Mouse (Mus musculus) cerebellum, adult 11-12 months (tissue): Measurements from ENCODE around the gene Hpse.

Source experiments
- DNase-seq: peaks from one replicate; pipeline ENCODE4 v3.0.0; 2022

The Hpse gene

GRCm38 (mm10) chr5:100685631-100686030 lies 33.9 kb downstream of the Hpse start:
- DNase-seq, result no peak

- no peak for DNase-seq
Observed at GRCm38 (mm10) chr5:100680542-100680933, 39.0 kb downstream of the Hpse start.

GRCm38 (mm10) chr5:100679911-100680541 lies 39.5 kb downstream of the Hpse start:
- no peak for DNase-seq

- peak; percentile 73 for DNase-seq
Observed at GRCm38 (mm10) chr5:100674711-100675376, 44.7 kb downstream of the Hpse start, which contains the start of gene Coq2. Coq2 (minus strand) TSS chr5:100675140.

GRCm38 (mm10) chr5:100673745-100674486 lies 45.6 kb downstream of the Hpse start:
- peak; percentile 88 for DNase-seq

- peak; percentile 11 for DNase-seq
Observed at GRCm38 (mm10) chr5:100672403-100672802, 47.1 kb downstream of the Hpse start.

- no peak for DNase-seq
Observed at GRCm38 (mm10) chr5:100671897-100672296, 47.6 kb downstream of the Hpse start.

GRCm38 (mm10) chr5:100671398-100671797 lies 48.1 kb downstream of the Hpse start:
- DNase-seq, result peak; percentile 27

GRCm38 (mm10) chr5:100666965-100667364 lies 52.6 kb downstream of the Hpse start:
- DNase-seq, result no peak

- no peak for DNase-seq
Observed at GRCm38 (mm10) chr5:100663854-100664253, 55.7 kb downstream of the Hpse start.

- DNase-seq, result no peak
Observed at GRCm38 (mm10) chr5:100663011-100663410, 56.5 kb downstream of the Hpse start.

GRCm38 (mm10) chr5:100658460-100658859 lies 61.1 kb downstream of the Hpse start:
- DNase-seq, result no peak

- no peak for DNase-seq
Observed at GRCm38 (mm10) chr5:100656352-100656751, 63.2 kb downstream of the Hpse start.

- no peak for DNase-seq
Observed at GRCm38 (mm10) chr5:100652327-100652726, 67.2 kb downstream of the Hpse start.

- DNase-seq, result no peak
Observed at GRCm38 (mm10) chr5:100651486-100651885, 68.0 kb downstream of the Hpse start.

GRCm38 (mm10) chr5:100650969-100651368 lies 68.5 kb downstream of the Hpse start:
- no peak for DNase-seq

GRCm38 (mm10) chr5:100648546-100648945 lies 71.0 kb downstream of the Hpse start:
- DNase-seq, result no peak

GRCm38 (mm10) chr5:100648046-100648445 lies 71.5 kb downstream of the Hpse start:
- no peak for DNase-seq

- DNase-seq, result no peak
Observed at GRCm38 (mm10) chr5:100646558-100646957, 73.0 kb downstream of the Hpse start.

GRCm38 (mm10) chr5:100643991-100644535 lies 75.5 kb downstream of the Hpse start:
- no peak for DNase-seq

- DNase-seq, result no peak
Observed at GRCm38 (mm10) chr5:100643253-100643990, 76.1 kb downstream of the Hpse start.

GRCm38 (mm10) chr5:100642316-100642715 lies 77.2 kb downstream of the Hpse start:
- no peak for DNase-seq

- no peak for DNase-seq
Observed at GRCm38 (mm10) chr5:100638483-100638882, 81.0 kb downstream of the Hpse start.
